Mouse (Mus musculus) kidney, embryonic 16.5 days (tissue): ENCODE measurements at regions not wholly inside any gene's neighbourhood (a gene's known extent, or its start where the extent isn't known, plus 50 kb on each side); places are given as distances from the start of the nearest gene placed in this dataset.

Experiments
- ATAC-seq: fragments of 200-750 bp; cut with Nextera tagmentation; 2 replicates; pipeline ENCODE4 v1.8.0; 2017; ENCODE audit warnings: moderate TSS enrichment; ENCODE audit not compliant: low FRiP score, low TSS enrichment
- H3K27ac ChIP-seq: fragments of 300-500 bp; sonication (generic); 2 replicates; pipeline ENCODE4 v1.5.1; 2014; ENCODE audit warnings: low read length
- H3K27me3 ChIP-seq: fragments of 300-500 bp; sonication (generic); 2 replicates; pipeline ENCODE4 v1.6.1; 2014; ENCODE audit warnings: low read length, control low read depth, mixed read lengths; ENCODE audit not compliant: insufficient read depth
- H3K36me3 ChIP-seq: fragments of 300-500 bp; sonication (generic); 2 replicates; pipeline ENCODE4 v1.6.1; 2014; ENCODE audit warnings: low read length, control low read depth, mixed read lengths; ENCODE audit not compliant: insufficient read depth
- H3K4me1 ChIP-seq: fragments of 300-500 bp; sonication (generic); 2 replicates; pipeline ENCODE4 v1.6.1; 2014; ENCODE audit warnings: low read length, control low read depth, mixed read lengths; ENCODE audit not compliant: insufficient read depth
- H3K4me2 ChIP-seq: fragments of 300-500 bp; sonication (generic); replicated peaks from 2 replicates; pipeline ENCODE4 v1.6.1; 2014; ENCODE audit warnings: low read depth, low read length
- H3K4me3 ChIP-seq: fragments of 300-500 bp; sonication (generic); 2 replicates; pipeline ENCODE4 v1.5.1; 2014; ENCODE audit warnings: mild to moderate bottlenecking, low read length
- H3K9ac ChIP-seq: fragments of 300-500 bp; sonication (generic); replicated peaks from 2 replicates; pipeline ENCODE4 v1.6.1; 2014; ENCODE audit warnings: low read length
- H3K9me3 ChIP-seq: fragments of 300-500 bp; sonication (generic); 2 replicates; pipeline ENCODE4 v1.6.1; 2016; ENCODE audit warnings: low read length, control low read depth
- WGBS: fragments of 180-500 bp; shearing (Covaris S2); extraction: QIAGEN DNeasy Blood & Tissue Kit; methylation state at CpG from one replicate; pipeline ENCODE4 v1.1.7; 2014; 5-methylcytosine and 5-hydroxymethylcytosine counted together

- Histone ChIP-seq H3K9me3 (no peaks in the 10 kb centered on the region), H3K27ac (no peak overlapping the region), H3K4me3 (no peak overlapping the region), H3K9ac (no peak overlapping the region), H3K4me2 (no peak overlapping the region), H3K27me3 (no peaks in the 10 kb centered on the region), H3K4me1 (no peaks in the 10 kb centered on the region), H3K36me3 (no peaks in the 10 kb centered on the region)
- WGBS = 83% methylated on average over 4 of the region's 4 CpGs
- ATAC-seq = no peak
These were observed 182.1 kb upstream of the Phactr1 start for GRCm38 (mm10) chr13:42498351-42498750.

- no peak for ATAC-seq
- H3K4me3 ChIP-seq = no peak overlapping the region
- H3K4me2 ChIP-seq = no peak overlapping the region
- no peaks in the 10 kb centered on the region for H3K27me3 ChIP-seq
- H3K27ac ChIP-seq = no peak overlapping the region
- no peaks in the 10 kb centered on the region for H3K36me3 ChIP-seq
- H3K9me3 ChIP-seq = no peaks in the 10 kb centered on the region
- 73% methylated on average over 5 of the region's 5 CpGs for WGBS
- H3K4me1 ChIP-seq = no peaks in the 10 kb centered on the region
- no peak overlapping the region for H3K9ac ChIP-seq
These were observed 172.9 kb upstream of the Phactr1 start for GRCm38 (mm10) chr13:42507535-42507934.

GRCm38 (mm10) chr13:42518686-42519085 lies 161.7 kb upstream of the Phactr1 start:
- Histone ChIP-seq H3K27ac (no peak overlapping the region), H3K27me3 (0 out of 2 replicates have a peak, but pooled peaks cover 2% of the 10 kb centered on the region), H3K4me3 (no peak overlapping the region), H3K4me2 (no peak overlapping the region), H3K4me1 (no peaks in the 10 kb centered on the region), H3K9ac (no peak overlapping the region), H3K9me3 (no peaks in the 10 kb centered on the region), H3K36me3 (no peaks in the 10 kb centered on the region)
- ATAC-seq = no peak
- WGBS = 61% methylated on average over 4 of the region's 4 CpGs

- Histone ChIP-seq H3K4me1 (peaks cover 19% of the 10 kb centered on the region), H3K36me3 (no peaks in the 10 kb centered on the region), H3K27me3 (0 out of 2 replicates have a peak, but pooled peaks cover 2% of the 10 kb centered on the region), H3K27ac (no peak overlapping the region), H3K4me3 (no peak overlapping the region), H3K9ac (no peak overlapping the region), H3K9me3 (no peaks in the 10 kb centered on the region), H3K4me2 (no peak overlapping the region)
- no peak for ATAC-seq
These were observed 157.9 kb upstream of the Phactr1 start for GRCm38 (mm10) chr13:42522553-42522952.

GRCm38 (mm10) chr13:42526163-42526562 lies 154.3 kb upstream of the Phactr1 start:
- Histone ChIP-seq H3K27me3 (no peaks in the 10 kb centered on the region), H3K4me1 (peaks cover 19% of the 10 kb centered on the region), H3K4me2 (no peak overlapping the region), H3K4me3 (no peak overlapping the region), H3K36me3 (no peaks in the 10 kb centered on the region), H3K27ac (peak overlapping the region; percentile 6; the same call in 1 of the 2 replicates), H3K9ac (no peak overlapping the region), H3K9me3 (no peaks in the 10 kb centered on the region)
- ATAC-seq = no peak
- WGBS = 37% methylated on average over 4 of the region's 4 CpGs

- H3K4me1 ChIP-seq = peaks cover 19% of the 10 kb centered on the region
- ATAC-seq = no peak
- no peak overlapping the region for H3K4me2 ChIP-seq
- no peaks in the 10 kb centered on the region for H3K27me3 ChIP-seq
- H3K9me3 ChIP-seq = no peaks in the 10 kb centered on the region
- no peak overlapping the region for H3K9ac ChIP-seq
- no peak overlapping the region for H3K27ac ChIP-seq
- WGBS = 15% methylated on average over 8 of the region's 8 CpGs
- no peaks in the 10 kb centered on the region for H3K36me3 ChIP-seq
- H3K4me3 ChIP-seq = no peak overlapping the region
These were observed 153.5 kb upstream of the Phactr1 start for GRCm38 (mm10) chr13:42526966-42527365.

GRCm38 (mm10) chr13:42528169-42528568 lies 152.3 kb upstream of the Phactr1 start:
- no peak for ATAC-seq
- no peak overlapping the region for H3K4me2 ChIP-seq
- H3K9me3 ChIP-seq = no peaks in the 10 kb centered on the region
- 95% methylated on average over 2 of the region's 2 CpGs for WGBS
- H3K4me1 ChIP-seq = peaks cover 19% of the 10 kb centered on the region
- no peak overlapping the region for H3K4me3 ChIP-seq
- H3K9ac ChIP-seq = no peak overlapping the region
- H3K27ac ChIP-seq = no peak overlapping the region
- no peaks in the 10 kb centered on the region for H3K27me3 ChIP-seq
- no peaks in the 10 kb centered on the region for H3K36me3 ChIP-seq

GRCm38 (mm10) chr13:42536501-42537210 lies 143.8 kb upstream of the Phactr1 start:
- Histone ChIP-seq H3K4me1 (no peaks in the 10 kb centered on the region), H3K4me2 (no peak overlapping the region), H3K27me3 (no peaks in the 10 kb centered on the region), H3K27ac (no peak overlapping the region), H3K9me3 (peaks cover 10% of the 10 kb centered on the region; the same call in 1 of the 2 replicates), H3K9ac (no peak overlapping the region), H3K36me3 (no peaks in the 10 kb centered on the region), H3K4me3 (no peak overlapping the region)
- 75% methylated on average over 7 of the region's 7 CpGs for WGBS
- ATAC-seq = no peak

GRCm38 (mm10) chr13:42538046-42538445 lies 142.4 kb upstream of the Phactr1 start:
- Histone ChIP-seq H3K4me1 (no peaks in the 10 kb centered on the region), H3K9me3 (peaks cover 10% of the 10 kb centered on the region; the same call in 1 of the 2 replicates), H3K4me2 (no peak overlapping the region), H3K27me3 (no peaks in the 10 kb centered on the region), H3K27ac (no peak overlapping the region), H3K36me3 (no peaks in the 10 kb centered on the region), H3K4me3 (no peak overlapping the region), H3K9ac (no peak overlapping the region)
- ATAC-seq = no peak
- 81% methylated on average over 2 of the region's 2 CpGs for WGBS

GRCm38 (mm10) chr13:42544536-42545094 lies 135.8 kb upstream of the Phactr1 start:
- H3K9me3 ChIP-seq = peaks cover 10% of the 10 kb centered on the region; the same call in 1 of the 2 replicates
- WGBS = 22% methylated on average over 4 of the region's 4 CpGs
- H3K9ac ChIP-seq = no peak overlapping the region
- no peaks in the 10 kb centered on the region for H3K27me3 ChIP-seq
- peaks cover 6% of the 10 kb centered on the region; the same call in 1 of the 2 replicates for H3K4me1 ChIP-seq
- no peak overlapping the region for H3K27ac ChIP-seq
- no peaks in the 10 kb centered on the region for H3K36me3 ChIP-seq
- ATAC-seq = peak; percentile 78
- H3K4me3 ChIP-seq = no peak overlapping the region
- no peak overlapping the region for H3K4me2 ChIP-seq
